Mouse (Mus musculus) gastrocnemius, postnatal 14 days (tissue): Measurements from ENCODE around the gene Trpc5. TPM values are rescaled to one million over a fixed set of nuclear protein-coding genes. Genes with fewer than 3 reads are reported as not detected.

Source experiments
- DNase-seq: peaks from one replicate; pipeline ENCODE4 v3.0.0; 2021; ENCODE audit warnings: mixed read lengths
- intact Hi-C: fragments of 180-260 bp; cut with DNase I; formaldehyde crosslinking; loops from one replicate; pipeline ENCODE4 v1.15.1; 2025; ENCODE audit warnings: low total_unique reads
- long read RNA-seq, 2 experiments: library from polyadenylated mRNA; stranded (forward); transcript quantifications; one replicate each; pipeline ENCODE4 v2.0.0; 2021
- total RNA-seq, 2 experiments: library from RNA; stranded (reverse); gene quantifications; 2 replicates each; pipeline ENCODE4 v1.2.3; 2021

Gene Trpc5
- under 1 TPM; 0.06 to 0.11 TPM for total RNA-seq
- long read RNA-seq, experiment 1 = 0 reads
- long read RNA-seq, experiment 2 = 0 reads

DNA sequence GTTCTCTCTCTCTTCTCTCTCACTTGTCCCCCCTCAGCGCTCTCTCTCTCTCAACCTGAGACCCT is at the start of gene Trpc5:
TSS of gene Trpc5 (minus strand) at position 39 of the 65 bp plus-strand sequence.
- no peak for DNase-seq
- intact Hi-C loops = no loop called here

DNA sequence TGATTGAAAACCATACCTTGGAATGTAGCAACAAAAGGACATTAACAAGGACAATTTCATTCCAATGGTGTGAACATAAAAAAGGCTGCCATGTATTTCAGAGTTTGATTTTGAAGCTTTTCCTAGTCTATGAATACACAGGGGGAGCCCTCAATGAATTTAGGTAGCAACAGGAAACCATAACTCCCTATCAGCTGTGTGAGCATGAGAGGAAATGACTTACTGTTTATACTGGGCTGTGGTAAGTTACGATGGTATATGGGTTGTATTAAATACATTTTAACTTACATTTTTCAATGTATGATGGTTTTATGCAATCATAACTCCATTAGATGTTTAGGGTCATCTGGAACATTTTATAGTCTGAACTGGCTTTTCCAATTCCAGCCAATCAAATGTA is 28.4 kb upstream of the Trpc5 start:
- intact Hi-C loops = no loop called here
- DNase-seq = no peak

DNA sequence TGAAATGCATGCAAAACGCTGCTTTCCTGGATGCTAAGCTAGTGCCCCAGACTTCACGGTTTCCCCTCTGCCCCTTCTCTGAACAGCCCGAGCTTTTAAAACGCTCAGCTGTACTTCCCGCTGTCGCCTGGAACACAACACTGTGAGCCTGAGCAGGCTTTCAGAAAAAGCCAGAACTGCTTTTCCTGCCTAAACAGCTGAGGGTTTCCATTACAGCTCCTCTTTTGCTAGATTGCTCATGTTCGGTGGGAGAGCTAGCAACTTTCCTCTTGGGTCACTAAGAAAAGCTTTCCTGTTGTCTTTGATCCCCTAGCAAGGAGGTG is 1.8 kb upstream of the Trpc5 start:
- intact Hi-C loops = no loop called here
- no peak for DNase-seq

- no peak for DNase-seq
- intact Hi-C loops = no loop called here
These were observed 1.3 kb upstream of the Trpc5 start for GRCm38 (mm10) chrX:144689119-144689858.

GRCm38 (mm10) chrX:144688207-144689118 is 483 bp upstream of the Trpc5 start, which contains the start of gene Rtl4:
TSS of gene Rtl4 (plus strand) at chrX:144688907.
- intact Hi-C loops = no loop called here
- no peak for DNase-seq

DNA sequence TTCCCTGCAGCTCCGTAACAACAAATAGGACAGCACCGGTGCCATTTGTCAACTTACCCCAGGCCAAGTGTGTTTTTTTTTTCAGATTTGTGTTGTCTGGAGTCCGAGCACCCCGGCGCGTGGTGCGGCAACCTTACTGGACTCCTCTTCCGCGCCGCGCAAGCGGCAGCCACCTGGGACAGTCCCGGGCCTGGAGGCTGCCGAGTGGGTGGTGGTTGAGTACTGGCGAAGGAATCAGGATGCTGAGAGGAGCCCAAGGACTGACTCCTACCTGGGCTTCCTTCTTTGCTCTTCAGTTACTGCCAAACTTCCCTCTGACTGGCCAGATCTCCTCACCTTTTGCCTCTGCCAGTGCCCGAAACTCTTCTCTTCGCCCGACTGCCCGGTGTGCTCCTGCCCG is 238 bp downstream of the Trpc5 start:
- intact Hi-C loops = no loop called here
- DNase-seq = no peak

GRCm38 (mm10) chrX:144652196-144652595 is 35.8 kb downstream of the Trpc5 start:
- intact Hi-C loops = no loop called here
- DNase-seq = no peak

DNA sequence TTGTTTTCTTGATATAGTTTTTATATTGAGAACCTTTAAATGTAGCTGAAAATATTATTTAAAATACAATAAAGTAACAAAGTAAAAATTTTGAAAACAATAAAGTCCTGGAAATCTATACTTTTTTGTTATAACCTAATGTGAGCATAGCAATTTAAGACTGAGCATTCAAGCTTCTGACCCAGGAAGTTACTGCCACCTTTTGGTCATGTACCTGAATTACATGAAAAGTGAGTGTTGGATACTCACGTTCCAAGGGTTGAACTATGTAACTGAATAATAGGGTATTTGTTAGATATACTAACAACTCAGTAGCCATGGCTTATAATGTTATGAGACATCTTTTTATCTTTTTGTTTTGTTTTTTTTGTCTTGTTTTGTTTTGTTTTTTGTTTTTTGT is 42.6 kb downstream of the Trpc5 start:
- DNase-seq = no peak
- intact Hi-C loops = no loop called here

DNA sequence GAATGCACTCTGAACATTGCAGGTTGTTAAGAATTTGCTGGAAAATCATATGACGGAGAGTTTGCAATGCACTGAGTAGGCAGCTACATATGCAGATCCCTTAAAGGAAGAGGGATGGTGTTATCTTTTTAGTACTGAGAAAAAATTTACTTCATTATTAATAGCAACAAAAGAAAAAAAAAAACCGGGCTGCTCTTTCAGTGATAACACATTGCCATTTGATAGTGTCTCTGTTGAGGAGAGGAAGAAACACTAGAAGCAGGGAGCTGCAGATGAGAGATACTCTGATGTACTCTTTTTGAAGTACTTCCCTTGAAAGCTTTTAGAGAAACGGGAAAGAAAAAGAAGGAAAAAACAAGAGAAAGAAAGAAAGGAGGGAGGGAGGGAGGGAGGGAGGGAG is 43.2 kb downstream of the Trpc5 start:
- DNase-seq = no peak
- intact Hi-C loops = no loop called here

- intact Hi-C loops = no loop called here
- DNase-seq = no peak
These were observed 75.2 kb downstream of the Trpc5 start for GRCm38 (mm10) chrX:144612753-144613152.

DNA sequence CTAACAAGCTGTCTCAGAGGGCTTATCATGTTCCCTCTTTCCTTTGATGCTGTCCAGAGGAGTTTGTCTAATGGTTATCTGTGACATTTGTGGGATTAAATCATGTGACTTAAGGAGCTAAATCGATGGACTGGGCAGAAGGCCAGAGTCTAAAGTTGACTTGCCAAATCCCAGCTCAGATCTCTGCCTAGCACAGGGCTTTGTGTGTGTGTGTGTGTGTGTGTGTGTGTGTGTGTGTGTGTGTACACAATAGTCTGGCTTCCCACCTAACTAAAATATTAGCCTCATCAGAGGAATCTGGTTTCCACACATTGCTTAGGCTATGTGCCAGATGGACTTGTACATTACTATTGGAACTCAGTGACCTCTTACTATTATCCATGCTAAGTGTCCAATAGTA is 151.5 kb downstream of the Trpc5 start:
- intact Hi-C loops = no loop called here
- DNase-seq = no peak

GRCm38 (mm10) chrX:144526042-144526441 is 161.9 kb downstream of the Trpc5 start:
- intact Hi-C loops = no loop called here
- no peak for DNase-seq

GRCm38 (mm10) chrX:144523239-144523638 is 164.7 kb downstream of the Trpc5 start:
- DNase-seq = no peak
- intact Hi-C loops = no loop called here

- intact Hi-C loops = no loop called here
- DNase-seq = no peak
These were observed 196.6 kb downstream of the Trpc5 start for GRCm38 (mm10) chrX:144491394-144491793.

DNA sequence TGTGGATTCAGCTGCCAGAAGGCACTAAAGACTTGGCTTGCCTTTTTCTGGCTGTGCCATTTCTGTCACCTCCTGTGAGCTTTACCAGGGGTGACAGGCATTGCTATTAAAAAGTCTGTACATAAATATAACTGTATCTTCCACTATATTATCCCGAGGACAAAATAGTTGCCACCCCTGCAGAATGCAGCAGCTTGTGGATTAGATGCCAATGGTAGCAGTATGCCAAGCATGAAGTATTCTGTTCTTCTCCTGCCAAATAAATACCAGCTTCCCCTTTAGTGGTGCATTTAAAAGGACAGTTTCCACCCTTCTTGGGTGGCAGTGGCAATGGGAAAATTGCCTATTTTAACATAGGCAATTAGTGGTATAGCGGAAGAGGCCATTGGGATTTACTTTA is 223.6 kb downstream of the Trpc5 start:
- DNase-seq = no peak
- intact Hi-C loops = no loop called here

DNA sequence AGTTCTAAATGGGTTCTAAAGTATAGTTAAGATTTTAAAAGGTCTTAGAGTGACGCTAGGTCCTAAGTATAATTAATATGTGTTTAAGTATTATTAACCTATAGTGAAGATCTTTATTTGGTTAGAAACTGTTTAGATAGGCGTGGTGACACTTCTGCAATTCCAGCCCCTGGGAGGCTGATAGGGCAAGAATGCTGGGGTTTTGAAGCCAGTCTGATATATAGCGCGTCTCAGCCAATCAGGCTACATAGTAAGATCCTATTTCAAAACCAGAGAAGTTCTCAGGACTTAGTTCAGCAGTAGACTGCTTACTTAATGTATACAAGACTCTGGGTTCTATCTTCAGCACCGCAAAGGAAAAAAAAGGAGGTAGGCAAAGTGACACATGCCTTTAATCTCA is 231.7 kb downstream of the Trpc5 start, which contains the start of gene Trpc5os:
TSS of gene Trpc5os (plus strand) at position 301 of the 400 bp plus-strand sequence.
- DNase-seq = no peak
- intact Hi-C loops = no loop called here

GRCm38 (mm10) chrX:144423848-144424247 is 264.1 kb downstream of the Trpc5 start:
- intact Hi-C loops = no loop called here
- DNase-seq = no peak

DNA sequence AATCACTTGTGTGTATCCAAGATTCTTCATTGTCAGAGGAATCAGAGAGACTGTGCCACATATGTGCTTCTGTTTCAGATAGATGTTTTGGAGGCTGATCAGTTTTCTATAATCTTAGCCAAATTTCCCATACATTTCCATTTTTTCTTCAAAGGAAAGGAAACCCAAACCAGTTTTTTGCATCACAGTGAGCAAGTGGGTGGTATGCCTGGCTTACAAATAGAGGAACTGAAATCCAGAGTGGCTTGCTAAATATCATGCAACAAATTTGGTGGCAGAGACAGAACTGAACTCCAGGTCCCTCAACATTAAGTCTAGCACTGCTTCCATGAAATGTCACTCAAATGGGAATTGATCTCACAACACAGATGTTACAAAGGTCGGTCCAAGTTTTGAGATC is 266.9 kb downstream of the Trpc5 start:
- DNase-seq = no peak
- intact Hi-C loops = no loop called here

DNA sequence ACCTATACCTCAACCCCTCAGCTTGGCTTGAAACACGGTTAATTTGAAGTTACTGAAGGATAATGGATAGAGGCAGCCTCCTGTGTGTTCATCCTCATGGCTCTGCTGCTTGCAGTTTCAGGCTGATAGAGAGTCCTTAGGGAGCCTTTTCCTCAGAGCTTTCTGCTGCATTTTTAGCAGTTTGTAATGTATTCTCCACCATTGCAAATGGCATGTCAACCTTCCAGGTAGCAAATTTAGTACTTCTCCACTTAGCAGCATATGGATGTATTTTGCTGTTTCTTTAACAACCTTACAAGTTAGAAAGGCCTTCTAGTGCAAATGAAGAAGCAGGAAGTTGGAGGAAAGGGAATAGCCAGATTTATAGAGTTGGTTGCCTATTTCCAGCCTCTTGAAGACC is 267.7 kb downstream of the Trpc5 start:
- intact Hi-C loops = no loop called here
- no peak for DNase-seq

DNA sequence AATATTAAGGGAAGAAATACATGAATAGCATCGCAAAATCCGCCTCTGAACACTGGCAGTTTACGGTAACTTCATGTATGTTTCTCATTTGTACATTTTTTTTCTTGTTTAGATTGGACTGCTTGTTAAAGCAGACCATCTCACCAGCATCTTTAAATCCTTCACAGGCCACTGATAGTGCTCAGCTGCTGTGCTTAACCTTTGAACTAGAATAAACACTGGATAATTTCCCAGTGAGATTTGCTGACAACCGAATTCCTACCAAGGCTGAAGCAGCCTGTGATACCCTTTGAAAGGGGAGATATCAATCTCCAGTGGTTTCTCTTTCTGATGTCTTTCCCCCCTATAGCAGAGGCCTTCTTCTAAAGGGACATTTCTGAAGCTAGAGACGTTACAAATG is 279.9 kb downstream of the Trpc5 start:
- intact Hi-C loops = no loop called here
- DNase-seq = no peak

DNA sequence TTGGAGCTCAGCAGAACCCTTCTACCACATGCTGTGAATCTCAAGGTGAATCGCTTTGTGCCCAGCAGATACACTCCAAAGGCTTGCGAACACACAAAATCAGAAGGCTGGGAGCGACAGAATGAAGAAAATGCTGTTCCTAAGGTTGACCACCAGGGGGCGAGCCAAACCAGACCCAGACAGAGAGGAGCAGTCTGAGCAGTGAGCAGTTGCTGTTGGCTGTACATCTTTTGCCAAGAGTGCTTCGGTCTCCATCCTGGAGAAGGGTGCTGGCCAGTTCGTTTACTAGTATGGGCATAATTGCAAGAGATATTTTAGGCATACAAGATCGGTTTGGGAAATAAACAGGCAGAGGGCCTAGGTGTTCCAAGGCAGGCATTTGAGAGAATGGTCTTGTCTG is 284.5 kb downstream of the Trpc5 start:
- DNase-seq = peak; percentile 26
- intact Hi-C loops = no loop called here
